Mouse (Mus musculus) ES-E14 (cell line): ENCODE measurements at regions not wholly inside any gene's neighbourhood (a gene's known extent, or its start where the extent isn't known, plus 50 kb on each side); places are given as distances from the start of the nearest gene placed in this dataset.

ENCODE experiments used
- DNase-seq: peaks from one replicate; pipeline ENCODE4 v3.0.0-alpha.2; 2013; ENCODE audit warnings: low read depth, low spot score
- H3K27ac ChIP-seq: 2 replicates; pipeline ENCODE4 v1.5.1; 2012; ENCODE audit warnings: low read depth, mild to moderate bottlenecking, low read length, moderate library complexity, mixed read lengths; ENCODE audit not compliant: poor library complexity, insufficient read depth, severe bottlenecking
- H3K36me3 ChIP-seq: 2 replicates; pipeline ENCODE4 v1.6.1; 2012; ENCODE audit warnings: mild to moderate bottlenecking, low read length, moderate library complexity, mixed read lengths; ENCODE audit not compliant: control insufficient read depth, poor library complexity, insufficient read depth, severe bottlenecking
- H3K4me1 ChIP-seq, 2 experiments: fragments of 150-350 bp in 1 of 2; sonication (generic) in 1 of 2; 2 replicates each; pipeline ENCODE4 v1.6.1; 2012; ENCODE audit warnings: low read length in 2 of 2, mild to moderate bottlenecking in 1 of 2, mixed read lengths in 1 of 2; ENCODE audit not compliant: control insufficient read depth in 2 of 2, insufficient read depth in 2 of 2, poor library complexity in 1 of 2
- H3K4me3 ChIP-seq, 2 experiments: fragments of 150-350 bp in 1 of 2; sonication (generic) in 1 of 2; 2 replicates each; pipeline ENCODE4 v1.5.1; 2012; ENCODE audit warnings: low read length in 2 of 2, low read depth in 1 of 2, mild to moderate bottlenecking in 1 of 2, mixed read lengths in 1 of 2; ENCODE audit not compliant: insufficient read depth in 1 of 2, poor library complexity in 1 of 2, severe bottlenecking in 1 of 2
- H3K9ac ChIP-seq: 2 replicates; pipeline ENCODE4 v1.6.1; 2012; ENCODE audit warnings: low read depth, mild to moderate bottlenecking, low read length, mixed read lengths; ENCODE audit not compliant: poor library complexity, insufficient read depth, severe bottlenecking
- H3K9me3 ChIP-seq: fragments of 150-350 bp; sonication (generic); 2 replicates; pipeline ENCODE4 v1.6.1; 2012; ENCODE audit warnings: low read depth, mild to moderate bottlenecking, low read length; ENCODE audit not compliant: control insufficient read depth, insufficient read depth
- CHD2 ChIP-seq: IDR thresholded peaks from 2 replicates; pipeline ENCODE4 v1.6.1; 2014; ENCODE audit warnings: mild to moderate bottlenecking, low read depth, low read length, inconsistent platforms
- HCFC1 ChIP-seq: IDR thresholded peaks from 2 replicates; pipeline ENCODE4 v1.6.1; 2012; ENCODE audit warnings: low read length, inconsistent platforms, borderline replicate concordance; ENCODE audit not compliant: insufficient read depth
- MAFK ChIP-seq: IDR thresholded peaks from 2 replicates; pipeline ENCODE4 v1.6.1; 2014; ENCODE audit warnings: mild to moderate bottlenecking, low read depth, low read length, inconsistent platforms; ENCODE audit not compliant: insufficient read depth
- ZC3H11A ChIP-seq: IDR thresholded peaks from 2 replicates; pipeline ENCODE4 v1.6.1; 2012; ENCODE audit warnings: low read depth, mild to moderate bottlenecking, inconsistent platforms, low read length, borderline replicate concordance
- ZNF384 ChIP-seq: IDR thresholded peaks from 2 replicates; pipeline ENCODE4 v1.6.1; 2012; ENCODE audit warnings: low read depth, low read length, inconsistent platforms
- in situ Hi-C, 2 experiments: fragments of 600-800 bp; cut with MboI; formaldehyde crosslinking; loops; one replicate each; pipeline ENCODE4 v1.15.1; 2025; ENCODE audit warnings: low sequenced_read_pairs in 2 of 2, inconsistent platforms in 1 of 2; ENCODE audit not compliant: unreplicated experiment in 2 of 2

DNA sequence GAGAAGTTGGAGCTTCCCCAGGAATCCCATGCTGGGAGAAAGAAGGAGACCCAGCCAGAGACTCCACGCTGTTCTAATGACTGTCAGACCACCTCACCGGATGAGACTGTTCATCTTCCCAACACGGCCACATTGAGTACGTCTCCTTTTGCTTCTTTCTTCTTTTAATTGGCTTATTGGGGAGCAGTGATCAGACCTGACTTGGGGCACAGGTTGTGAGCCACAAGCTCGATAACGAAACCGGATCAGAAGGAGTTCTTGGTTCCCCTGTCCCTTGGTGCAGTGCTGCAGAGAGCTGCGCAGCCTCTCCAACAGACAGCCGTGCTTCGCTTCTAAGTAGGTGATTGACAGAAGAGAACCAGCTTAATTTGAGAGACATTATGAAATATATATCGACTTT lies 188.4 kb downstream of the Rpap3 start:
- no peaks in the 10 kb centered on the region for H3K36me3 ChIP-seq
- in situ Hi-C loops: no loop called here
- no peaks in the 10 kb centered on the region for H3K9me3 ChIP-seq

DNA sequence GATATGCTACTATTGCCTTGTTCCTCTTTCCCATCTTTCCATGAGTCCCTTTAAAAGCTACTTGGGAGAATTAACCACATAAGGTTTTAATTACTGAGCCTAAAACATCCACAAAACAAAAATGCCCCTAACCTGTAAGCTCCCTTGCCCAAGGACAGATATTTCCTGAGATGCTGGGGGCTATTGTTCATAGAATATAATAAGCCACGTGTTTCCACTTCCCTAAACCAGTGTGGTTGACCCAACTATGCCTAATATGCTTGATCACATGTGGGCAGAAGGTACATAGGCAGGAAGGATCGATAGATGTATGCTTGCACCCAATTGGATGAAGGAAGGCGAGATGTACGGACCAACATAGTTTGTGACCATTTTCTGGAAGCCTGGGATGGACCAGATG lies 189.9 kb downstream of the Rpap3 start:
- TF ChIP-seq CHD2 (no peak), ZNF384 (no peak), MAFK (no peak), ZC3H11A (no peak), HCFC1 (no peak)
- in situ Hi-C loops: no loop called here
- Histone ChIP-seq H3K4me1 (no peaks in the 10 kb centered on the region), H3K4me3 (no peak overlapping the region), H3K36me3 (no peaks in the 10 kb centered on the region), H3K9me3 (no peaks in the 10 kb centered on the region), H3K9ac (no peak overlapping the region), H3K27ac (no peak overlapping the region)
- DNase-seq: no peak

More for the DNA sequence above, 188.4 kb downstream of the Rpap3 start:
- no peak for TF ChIP-seq ZNF384
- Histone ChIP-seq H3K27ac (no peak overlapping the region), H3K9ac (no peak overlapping the region), H3K4me3 (no peak overlapping the region), H3K4me1 (no peaks in the 10 kb centered on the region)
- no peak for DNase-seq

- no peak overlapping the region for H3K27ac ChIP-seq
- no peak for DNase-seq
- H3K4me3 ChIP-seq: no peak overlapping the region
- H3K9me3 ChIP-seq: no peaks in the 10 kb centered on the region
- H3K9ac ChIP-seq: no peak overlapping the region
- no peaks in the 10 kb centered on the region for H3K4me1 ChIP-seq
- no peak for TF ChIP-seq ZC3H11A
- TF ChIP-seq MAFK: no peak
- TF ChIP-seq CHD2: no peak
- no peak for TF ChIP-seq HCFC1
- no peak for TF ChIP-seq ZNF384
- in situ Hi-C loops: no loop called here
- no peaks in the 10 kb centered on the region for H3K36me3 ChIP-seq
These were observed 197.8 kb downstream of the Rpap3 start for GRCm38 (mm10) chr15:97507656-97508306.

DNA sequence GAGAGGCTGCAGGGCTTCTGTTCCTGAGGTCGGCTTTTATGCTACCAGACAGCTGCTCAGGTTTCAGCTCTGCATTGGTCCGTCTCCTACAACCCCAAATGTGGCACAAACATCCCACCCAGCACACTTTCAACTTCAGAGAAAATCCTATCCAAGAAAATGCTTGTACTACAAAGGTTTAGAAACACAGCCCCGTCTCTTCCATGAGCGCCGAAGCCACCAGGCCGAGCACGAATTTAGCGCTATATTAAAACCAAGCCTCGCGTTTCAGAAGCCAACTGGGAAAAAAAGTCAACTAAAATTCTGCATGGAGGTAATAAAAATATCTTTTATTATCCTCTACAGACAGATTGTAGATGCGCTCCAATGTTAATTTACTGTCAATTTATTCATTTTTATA lies 198.4 kb downstream of the Rpap3 start:
- Histone ChIP-seq H3K9ac (no peak overlapping the region), H3K4me1 (no peaks in the 10 kb centered on the region), H3K27ac (no peak overlapping the region), H3K4me3 (no peak overlapping the region), H3K9me3 (no peaks in the 10 kb centered on the region), H3K36me3 (no peaks in the 10 kb centered on the region)
- in situ Hi-C loops: no loop called here
- TF ChIP-seq ZNF384 (no peak), ZC3H11A (no peak), HCFC1 (no peak), MAFK (no peak), CHD2 (no peak)
- DNase-seq: no peak

DNA sequence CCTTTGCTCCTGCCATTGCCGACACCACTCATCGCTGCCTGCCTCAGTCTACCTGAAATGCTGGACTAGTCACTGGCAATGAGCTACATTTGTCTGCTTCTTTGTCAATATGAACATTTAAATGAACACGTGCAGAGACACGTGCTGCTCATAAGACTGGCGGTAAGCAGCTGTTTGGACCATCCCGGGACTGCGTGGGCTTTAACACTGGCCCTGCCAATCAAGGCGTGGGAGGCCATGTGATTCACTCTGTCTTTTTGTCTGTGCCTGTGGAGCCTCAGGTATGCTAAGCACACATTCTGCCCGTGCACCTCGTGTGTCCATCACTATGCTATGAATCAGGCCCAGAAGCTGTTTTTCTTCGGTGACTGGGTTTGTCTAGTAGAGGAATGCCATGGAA lies 199.9 kb downstream of the Rpap3 start:
- Histone ChIP-seq H3K9ac (no peak overlapping the region), H3K36me3 (no peaks in the 10 kb centered on the region), H3K27ac (no peak overlapping the region), H3K4me3 (no peak overlapping the region), H3K4me1 (no peaks in the 10 kb centered on the region), H3K9me3 (no peaks in the 10 kb centered on the region)
- no peak for TF ChIP-seq ZC3H11A
- DNase-seq: no peak
- in situ Hi-C loops: no loop called here
